ENCODE assay signal across 24 mouse cellular contexts in the genomic region with DNA sequence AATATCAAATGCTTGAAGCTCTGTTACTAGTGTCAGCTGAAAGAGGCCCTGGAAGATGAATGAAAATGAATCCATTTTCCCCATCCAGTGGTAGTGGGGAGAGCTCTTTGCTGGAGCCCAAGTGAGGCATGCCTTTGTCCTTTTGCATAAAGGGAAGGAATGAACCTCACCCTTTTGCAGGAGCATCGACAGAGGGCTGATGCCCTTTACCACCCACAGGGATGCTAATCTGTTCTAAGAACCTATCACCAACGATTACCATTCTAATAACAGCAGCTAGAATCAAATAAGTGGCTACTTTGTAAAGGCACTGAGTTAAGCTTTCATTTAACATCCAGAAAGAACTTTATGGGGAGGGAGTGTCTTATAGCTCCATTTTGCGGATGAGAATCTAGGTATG.
DNase-seq lines count a peak whose midpoint lies in the region; ATAC-seq and TF ChIP-seq lines count a peak whose summit lies in the region.
"Had no signal": no experiment of that assay in that cellular context is flagged by ENCODE, and none has a peak within 500 bp of the region (broad histone marks: within the 10 kb centered on the region; RNA-seq: fewer than 3 reads in every experiment).

No protein-coding gene starts in this region.

- TF ChIP-seq CTCF in cortical plate, adult 2 months (IDR thresholded peaks at IDR 0.05; ENCODE audit: extremely low read depth, insufficient read depth, low read length) = no peak

- no peak overlapping the region for H3K4me2 ChIP-seq in hindbrain, embryonic 12.5 days (replicated peaks)
- no peak overlapping the region for H3K4me2 ChIP-seq in hindbrain, embryonic 16.5 days (ENCODE audit: low read length)
- H3K4me2 ChIP-seq in hindbrain, embryonic 14.5 days (replicated peaks) = no peak overlapping the region
- no peak overlapping the region for H3K4me2 ChIP-seq in intestine, embryonic 15.5 days (replicated peaks)
- H3K4me2 ChIP-seq: stomach, embryonic 15.5 days had no signal

- H3K9me3 ChIP-seq in hindbrain, embryonic 12.5 days (replicated peaks) = no peaks in the 10 kb centered on the region
- no peaks in the 10 kb centered on the region for H3K9me3 ChIP-seq in hindbrain, embryonic 16.5 days (ENCODE audit: control insufficient read depth, low read length)
- H3K9me3 ChIP-seq in hindbrain, embryonic 14.5 days (ENCODE audit: control insufficient read depth, low read length) = no peaks in the 10 kb centered on the region
- H3K9me3 ChIP-seq in intestine, embryonic 15.5 days = no peaks in the 10 kb centered on the region
- H3K9me3 ChIP-seq: heart, embryonic 10.5 days; stomach, embryonic 15.5 days had no signal

- H3K27me3 ChIP-seq in hindbrain, embryonic 12.5 days = no peaks in the 10 kb centered on the region
- H3K27me3 ChIP-seq in hindbrain, embryonic 16.5 days (replicated peaks; ENCODE audit: control insufficient read depth, insufficient read depth, low read length) = no peaks in the 10 kb centered on the region
- no peaks in the 10 kb centered on the region for H3K27me3 ChIP-seq in hindbrain, embryonic 14.5 days (ENCODE audit: control insufficient read depth, insufficient read depth, low read length)
- H3K27me3 ChIP-seq in intestine, embryonic 15.5 days (replicated peaks) = no peaks in the 10 kb centered on the region
- H3K27me3 ChIP-seq: stomach, embryonic 15.5 days had no signal

- H3K9ac ChIP-seq in hindbrain, embryonic 12.5 days = no peak overlapping the region
- H3K9ac ChIP-seq in hindbrain, embryonic 16.5 days (ENCODE audit: low read depth, low read length) = no peak overlapping the region
- H3K9ac ChIP-seq in hindbrain, embryonic 14.5 days = no peak overlapping the region
- no peak overlapping the region for H3K9ac ChIP-seq in intestine, embryonic 15.5 days
- H3K9ac ChIP-seq: stomach, embryonic 15.5 days had no signal

- no peak for ATAC-seq in hindbrain, embryonic 12.5 days (ENCODE audit: low FRiP score)
- ATAC-seq in hindbrain, embryonic 16.5 days = no peak
- ATAC-seq in hindbrain, embryonic 14.5 days (ENCODE audit: low FRiP score) = no peak
- no peak for ATAC-seq in intestine, embryonic 15.5 days

- TF ChIP-seq POLR2A in cortical plate, adult 2 months (IDR thresholded peaks at IDR 0.05; ENCODE audit: extremely low read depth, insufficient read depth, low read length) = no peak

- WGBS in hindbrain, embryonic 12.5 days = 46% methylated on average over 3 of the region's 3 CpGs
- WGBS in hindbrain, embryonic 16.5 days = 27% methylated on average over 3 of the region's 3 CpGs
- 29% methylated on average over 3 of the region's 3 CpGs for WGBS in hindbrain, embryonic 14.5 days
- 60% methylated on average over 3 of the region's 3 CpGs for WGBS in intestine, embryonic 15.5 days

- peak overlapping the region; percentile 55 for H3K27ac ChIP-seq in hindbrain, embryonic 12.5 days
- H3K27ac ChIP-seq in hindbrain, embryonic 16.5 days (ENCODE audit: low read depth, low read length) = no peak overlapping the region
- 0 out of 2 replicates have a peak overlapping the region, but pooled peaks have one; percentile 33 for H3K27ac ChIP-seq in cortical plate, adult 2 months (ENCODE audit: insufficient read depth, low read length)
- 0 out of 2 replicates have a peak overlapping the region, but pooled peaks have one; percentile 35 for H3K27ac ChIP-seq in hindbrain, embryonic 14.5 days
- H3K27ac ChIP-seq in intestine, embryonic 15.5 days = no peak overlapping the region
- H3K27ac ChIP-seq: gastrocnemius, adult 2 months; heart, embryonic 10.5 days; left cerebral cortex, adult 2 months; stomach, embryonic 15.5 days had no signal

- H3K4me3 ChIP-seq in hindbrain, embryonic 12.5 days = no peak overlapping the region
- no peak overlapping the region for H3K4me3 ChIP-seq in hindbrain, embryonic 16.5 days (ENCODE audit: low read length)
- H3K4me3 ChIP-seq in cortical plate, adult 2 months (ENCODE audit: insufficient read depth, low read length) = no peak overlapping the region
- H3K4me3 ChIP-seq in hindbrain, embryonic 14.5 days (replicated peaks; ENCODE audit: low read length) = no peak overlapping the region
- H3K4me3 ChIP-seq in intestine, embryonic 15.5 days (replicated peaks) = no peak overlapping the region
- H3K4me3 ChIP-seq: gastrocnemius, adult 2 months; heart, embryonic 10.5 days; left cerebral cortex, adult 2 months; stomach, embryonic 15.5 days had no signal

- peak; percentile 54 for DNase-seq in ES-CJ7 (ENCODE audit: low read depth, low spot score)
- DNase-seq in hindbrain, embryonic 14.5 days (ENCODE audit: low spot score) = no peak
- DNase-seq in urinary bladder, adult 2 months (ENCODE audit: low spot score) = no peak
- no peak for DNase-seq in adrenal gland, postnatal 25 days
- DNase-seq: adrenal gland, postnatal 10 days; cerebellum, adult 11-12 months; cerebellum, postnatal 25 days; gastrocnemius, adult 2 months; kidney, adult 18-20 months; kidney, postnatal 14 days; layer of hippocampus, adult 9-11 months; left cerebral cortex, postnatal 4 days; liver; lung, postnatal 14 days; right cerebral cortex, postnatal 25 days; thymus, adult 18-20 months; thymus, postnatal 4 days had no signal

- peaks cover 12% of the 10 kb centered on the region for H3K4me1 ChIP-seq in hindbrain, embryonic 12.5 days
- H3K4me1 ChIP-seq in hindbrain, embryonic 16.5 days (ENCODE audit: control insufficient read depth, insufficient read depth, low read depth, low read length) = peaks cover 9% of the 10 kb centered on the region
- H3K4me1 ChIP-seq in cortical plate, adult 2 months (ENCODE audit: control insufficient read depth, insufficient read depth, low read length) = no peaks in the 10 kb centered on the region; the same call in 1 of the 2 replicates
- H3K4me1 ChIP-seq in hindbrain, embryonic 14.5 days (replicated peaks; ENCODE audit: control insufficient read depth, insufficient read depth, low read length) = peaks cover 13% of the 10 kb centered on the region; the same call in 1 of the 2 replicates
- H3K4me1 ChIP-seq in intestine, embryonic 15.5 days (replicated peaks) = no peaks in the 10 kb centered on the region
- H3K4me1 ChIP-seq: heart, embryonic 10.5 days; stomach, embryonic 15.5 days had no signal

- no peaks in the 10 kb centered on the region for H3K36me3 ChIP-seq in hindbrain, embryonic 12.5 days
- no peaks in the 10 kb centered on the region for H3K36me3 ChIP-seq in hindbrain, embryonic 16.5 days (ENCODE audit: control insufficient read depth, insufficient read depth, low read length)
- H3K36me3 ChIP-seq in hindbrain, embryonic 14.5 days (replicated peaks; ENCODE audit: control insufficient read depth, insufficient read depth) = no peaks in the 10 kb centered on the region
- no peaks in the 10 kb centered on the region for H3K36me3 ChIP-seq in intestine, embryonic 15.5 days
- H3K36me3 ChIP-seq: heart, embryonic 10.5 days; stomach, embryonic 15.5 days had no signal

Comparison
In these comparisons a context has a peak if more than half of its experiments do, and no peak if none do; other contexts are left out.
1. H3K27ac ChIP-seq: peak in hindbrain, embryonic 12.5 days (single experiment), cortical plate, adult 2 months (single experiment) and hindbrain, embryonic 14.5 days (single experiment); none in hindbrain, embryonic 16.5 days (single experiment) and intestine, embryonic 15.5 days (single experiment).